Mouse (Mus musculus) cerebellum, adult 18-20 months (tissue): ENCODE measurements at regions not wholly inside any gene's neighbourhood (a gene's known extent, or its start where the extent isn't known, plus 50 kb on each side); places are given as distances from the start of the nearest gene placed in this dataset.
A peak's percentile ranks its signal among the peaks of the same experiment; 100 is the strongest.

Experiments used
- DNase-seq, 2 experiments: peaks; one replicate each; pipeline ENCODE4 v3.0.0; 2021

DNA sequence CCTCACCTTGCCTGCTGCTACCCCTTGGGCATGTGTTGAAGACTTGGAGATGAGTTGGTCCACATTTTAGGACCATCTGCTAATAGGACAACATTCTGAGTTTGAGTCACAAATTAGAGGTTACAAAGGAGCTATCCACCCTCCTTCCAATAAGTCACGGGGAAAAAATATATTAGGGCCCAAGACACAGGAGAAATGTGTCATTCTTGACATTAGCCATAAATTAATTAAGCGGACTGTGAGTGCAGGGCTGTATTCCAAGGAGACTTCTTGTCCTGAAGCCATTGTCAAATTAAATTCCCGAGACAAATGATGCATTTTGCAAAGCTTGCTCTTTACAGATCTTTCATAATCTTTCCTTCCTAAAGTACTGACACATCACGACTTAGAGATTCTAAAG, 79.2 kb downstream of the 1700020N01Rik start:
- DNase-seq = no peak

DNA sequence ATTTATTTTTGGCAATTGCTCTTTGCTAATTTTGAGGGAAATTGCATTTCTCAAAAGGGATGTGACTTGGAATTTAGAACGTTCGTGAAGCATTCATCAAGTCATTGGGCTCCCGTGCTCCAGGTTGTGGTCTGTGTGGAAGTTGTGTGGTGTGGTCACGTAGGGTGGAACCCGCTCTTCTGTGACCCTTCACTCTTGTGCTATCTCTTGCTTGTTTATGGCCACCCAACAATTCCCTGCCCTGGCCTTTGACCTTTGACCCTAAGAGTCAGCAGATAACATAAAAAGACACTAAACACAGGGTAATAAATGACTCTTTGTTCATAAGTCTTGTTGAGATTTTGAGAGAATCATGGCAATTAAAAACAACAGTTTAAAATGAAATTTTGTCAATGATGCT, 79.7 kb downstream of the 1700020N01Rik start:
- DNase-seq = no peak

DNA sequence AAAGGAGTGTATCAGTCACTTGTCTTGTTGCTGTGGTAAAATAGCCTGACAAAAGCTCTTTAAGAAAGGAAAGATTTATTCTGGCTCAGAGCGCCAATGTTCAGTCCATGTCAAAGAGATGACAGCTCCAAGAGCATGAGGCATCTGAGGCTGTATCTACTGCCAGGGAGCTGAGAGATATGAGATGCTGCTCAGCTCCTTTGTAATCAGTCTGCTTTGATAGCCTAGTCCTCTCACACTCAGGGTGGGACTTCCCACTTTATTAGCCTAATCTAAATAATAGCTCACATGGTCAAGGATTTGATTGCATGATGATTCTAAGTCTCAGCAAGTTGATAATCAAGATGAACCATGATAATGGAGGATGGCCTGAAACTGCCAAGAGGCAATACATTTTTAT, 80.9 kb downstream of the 1700020N01Rik start:
- DNase-seq = no peak

DNA sequence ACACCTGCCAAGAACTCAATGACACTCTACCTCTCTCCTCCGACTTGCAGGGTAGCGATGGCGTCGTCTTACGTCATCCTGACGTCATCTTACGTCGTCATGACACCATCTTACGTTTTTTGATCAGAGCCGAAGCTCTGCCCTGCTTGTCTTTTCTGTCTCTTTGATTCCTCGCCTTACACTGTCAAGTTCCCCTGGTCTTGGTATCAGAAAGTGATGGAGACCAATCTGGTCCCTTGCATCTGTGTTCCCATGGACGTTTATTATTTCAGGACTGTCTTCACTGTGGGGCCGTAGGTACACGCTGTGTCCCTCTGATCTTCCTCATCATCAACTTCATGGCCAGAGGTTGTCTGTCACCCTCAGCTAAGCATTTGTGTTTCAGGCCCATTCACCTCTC, 82.8 kb downstream of the 1700020N01Rik start:
- no peak for DNase-seq

DNA sequence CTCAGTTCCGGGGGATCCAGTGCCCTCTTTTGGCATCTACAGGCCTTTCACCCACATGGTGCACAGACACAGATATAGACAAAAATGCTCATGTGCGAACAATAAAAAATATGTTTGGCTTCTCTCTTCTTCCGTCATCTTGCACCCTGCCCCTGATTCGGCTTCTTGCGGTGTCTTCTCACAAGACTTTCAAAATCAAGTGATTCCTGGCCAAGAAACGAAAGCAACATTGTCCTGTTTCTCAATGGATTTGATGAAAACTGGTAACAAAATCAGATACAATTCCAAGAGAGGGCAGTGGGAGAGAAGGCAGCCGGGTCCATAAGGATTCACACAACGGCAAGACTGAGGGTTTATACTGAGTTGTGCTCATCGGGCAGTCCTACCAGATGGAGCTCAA, 85.0 kb downstream of the 1700020N01Rik start:
- DNase-seq = no peak

DNA sequence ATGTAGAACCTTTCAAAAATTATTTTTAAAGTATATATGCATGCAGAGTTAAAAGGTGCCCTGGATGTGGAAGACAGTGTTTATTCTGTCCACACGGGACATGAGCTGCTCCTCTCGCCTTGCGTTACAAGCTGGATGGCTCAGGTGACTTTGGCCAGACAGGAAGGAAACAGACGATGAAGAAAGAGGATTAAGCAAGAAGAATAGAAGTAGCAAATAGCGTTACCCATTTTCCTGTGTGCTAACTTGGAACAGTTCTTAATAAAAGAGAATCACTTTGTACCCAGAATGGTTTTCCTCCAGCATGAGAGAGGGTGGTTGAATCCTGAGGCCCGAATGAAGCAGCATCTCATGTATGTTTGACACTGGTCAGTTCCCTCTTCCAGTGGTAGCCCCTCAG, 85.4 kb downstream of the 1700020N01Rik start:
- no peak for DNase-seq

DNA sequence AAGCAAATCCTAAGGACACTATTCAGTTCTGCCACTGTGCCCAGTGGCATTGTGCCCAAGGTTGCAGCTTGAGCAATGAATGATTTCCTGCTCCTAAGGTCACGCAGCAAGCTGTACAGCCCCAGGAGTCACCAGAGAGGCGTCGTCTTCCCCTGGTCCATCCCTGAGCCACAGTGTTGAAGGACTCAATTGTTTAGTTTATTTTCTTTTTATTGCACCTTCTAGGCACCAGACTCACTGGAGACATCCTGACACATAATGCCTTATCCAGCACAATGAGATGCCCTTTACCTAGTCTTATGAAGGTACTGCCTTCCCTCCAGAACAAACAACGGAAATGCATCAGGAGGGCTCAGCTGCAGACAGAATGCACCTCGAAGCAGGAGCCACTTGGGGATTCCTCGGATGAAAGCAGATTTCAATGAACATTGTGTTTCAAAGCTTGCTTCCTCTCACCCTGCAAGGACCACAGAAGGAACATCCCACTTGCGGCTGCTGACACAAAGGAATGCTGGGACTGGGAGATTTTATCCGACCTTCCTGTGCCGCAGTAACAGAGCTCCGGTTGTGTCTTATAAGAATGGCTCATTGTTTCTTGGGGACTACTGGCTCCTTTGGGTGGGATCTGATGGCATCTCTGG, 86.0 kb downstream of the 1700020N01Rik start:
- DNase-seq = no peak

- no peak for DNase-seq
These were observed 87.8 kb downstream of the 1700020N01Rik start for GRCm38 (mm10) chr10:21680789-21681188.

DNA sequence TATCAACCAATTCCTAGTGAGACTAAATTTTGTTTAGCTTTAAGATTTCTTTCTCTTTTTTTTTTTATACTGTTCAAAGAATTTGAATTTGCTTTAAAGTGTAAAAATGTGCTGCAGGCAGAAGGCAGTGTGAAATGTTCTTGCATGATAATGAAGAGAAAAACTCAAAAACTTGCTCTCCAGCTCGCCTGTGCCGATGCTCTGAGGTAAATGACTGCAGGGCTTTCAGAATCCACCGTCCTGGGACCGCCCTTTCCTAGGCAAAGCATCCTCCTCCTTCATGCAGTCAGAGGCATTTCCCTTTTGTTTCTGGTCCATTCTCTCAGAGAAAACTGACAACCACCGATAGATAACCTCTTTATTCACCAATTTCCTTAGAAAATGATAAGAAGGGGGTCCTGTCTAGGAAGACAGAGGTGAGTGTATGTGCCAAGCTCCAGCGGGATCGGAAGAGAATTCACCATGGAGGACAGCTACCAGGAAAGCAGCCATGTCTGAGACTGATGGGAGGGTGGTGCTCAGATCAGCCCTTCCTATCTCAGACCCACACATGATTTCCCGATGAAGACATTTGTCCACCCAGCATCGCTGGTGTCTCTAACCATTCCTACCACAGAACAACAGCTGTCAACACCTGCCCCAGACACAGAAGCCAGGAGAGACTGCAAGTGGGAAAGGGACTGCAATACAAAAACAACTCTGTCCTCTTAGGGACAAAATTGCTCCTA, 91.5 kb downstream of the 1700020N01Rik start:
- no peak for DNase-seq

DNA sequence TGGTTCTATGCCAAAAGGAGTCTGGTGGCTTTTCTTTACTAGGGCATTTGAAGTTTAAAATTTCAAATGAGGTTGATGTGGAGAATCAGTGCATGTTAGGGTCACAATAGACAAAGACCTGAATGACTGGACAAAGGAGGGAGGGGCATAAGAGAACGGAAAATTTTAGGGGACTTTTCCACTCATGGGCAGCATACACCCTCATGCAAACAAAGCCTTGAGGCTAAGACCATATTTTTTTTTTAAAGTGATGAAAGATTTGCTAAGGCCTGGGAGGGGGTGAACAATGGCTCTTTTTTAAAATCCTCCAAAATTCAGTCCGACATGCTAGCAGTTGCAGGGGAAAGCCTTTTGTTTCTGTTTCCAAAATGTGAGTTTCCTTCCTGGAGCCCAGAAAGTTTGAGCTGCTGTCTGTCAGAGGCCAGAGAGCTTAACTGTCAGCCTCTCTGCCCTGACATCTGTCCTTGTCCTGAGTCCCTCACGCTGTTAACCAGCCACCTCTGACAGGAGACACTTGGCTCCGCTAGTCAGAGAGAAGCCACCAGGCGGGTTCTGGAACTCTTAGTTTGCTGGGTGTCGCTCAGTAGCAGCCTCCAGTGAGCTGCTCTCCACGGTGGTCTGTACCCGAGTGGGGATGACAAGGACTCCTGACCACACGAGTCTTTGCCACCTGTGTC, 92.3 kb downstream of the 1700020N01Rik start:
- peak; percentile 38 to 47 for DNase-seq

DNA sequence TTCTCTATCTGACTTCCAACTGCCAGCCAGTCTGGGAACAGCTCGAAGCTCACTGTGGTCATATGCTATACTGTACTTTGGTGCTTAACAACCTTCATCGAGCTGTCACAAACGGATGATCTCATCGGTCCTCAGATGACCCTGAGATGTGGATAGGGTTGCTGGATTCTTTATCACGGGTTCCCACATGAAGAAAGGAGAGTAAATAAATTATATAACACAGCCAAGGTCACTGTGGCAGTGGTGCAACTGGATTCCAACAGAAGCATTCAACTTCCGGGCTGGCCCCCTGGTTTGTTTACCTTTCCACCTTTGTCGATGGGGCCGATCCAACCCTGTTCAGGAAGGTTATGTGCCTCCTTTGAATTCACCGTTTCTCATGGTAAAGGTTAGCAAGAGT, 93.1 kb downstream of the 1700020N01Rik start:
- no peak for DNase-seq

- DNase-seq = no peak
These were observed 94.5 kb downstream of the 1700020N01Rik start for GRCm38 (mm10) chr10:21687484-21687883.

GRCm38 (mm10) chr10:21688513-21688912, 95.6 kb downstream of the 1700020N01Rik start:
- DNase-seq = no peak

- DNase-seq = peak; percentile 8 to 12
These were observed 96.9 kb downstream of the 1700020N01Rik start for GRCm38 (mm10) chr10:21689847-21690269.

- no peak for DNase-seq
These were observed 102.2 kb downstream of the 1700020N01Rik start for GRCm38 (mm10) chr10:21695185-21695584.

- no peak for DNase-seq
These were observed 103.7 kb downstream of the 1700020N01Rik start for GRCm38 (mm10) chr10:21696671-21697070.

- no peak for DNase-seq
These were observed 108.6 kb downstream of the 1700020N01Rik start for GRCm38 (mm10) chr10:21701580-21701979.

DNA sequence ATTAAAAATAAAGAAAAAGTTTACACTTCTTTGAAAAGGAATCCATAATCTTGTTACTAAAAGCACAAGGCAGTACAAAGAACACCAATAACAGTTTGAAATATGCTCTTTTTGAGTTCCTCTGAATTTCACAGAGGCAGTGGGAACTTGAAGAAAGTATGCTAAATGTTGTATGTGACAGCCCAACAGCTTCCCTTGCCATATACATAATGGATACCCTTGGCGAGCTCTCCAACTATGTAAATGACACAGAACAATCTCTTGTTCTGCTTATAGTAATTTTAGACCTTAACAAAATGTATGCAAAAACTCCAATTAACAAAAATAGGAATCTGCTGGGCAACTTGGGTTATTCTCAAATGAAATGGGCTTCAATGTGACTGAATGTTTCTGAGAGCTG, 109.2 kb downstream of the 1700020N01Rik start:
- DNase-seq = no peak

DNA sequence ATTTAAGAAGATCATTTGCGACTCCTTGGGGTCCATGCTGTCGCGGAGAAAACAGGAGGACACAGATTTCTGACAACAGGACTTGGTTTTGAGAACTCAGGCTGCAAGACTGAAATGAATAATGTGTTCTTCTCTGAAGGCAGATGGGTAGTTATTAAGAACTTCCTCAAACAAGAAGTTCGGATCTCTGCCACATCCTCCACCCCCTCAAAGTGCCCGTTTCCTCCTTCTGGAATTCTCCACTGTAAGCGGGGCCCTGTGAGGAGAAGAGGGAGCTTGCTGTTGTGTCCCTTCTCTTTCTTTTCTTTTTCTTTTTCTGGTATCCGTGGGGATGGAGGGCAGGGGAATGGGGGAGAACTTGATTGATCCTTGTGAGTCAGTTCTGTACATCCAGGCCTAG, 118.9 kb downstream of the 1700020N01Rik start:
- no peak for DNase-seq

- no peak for DNase-seq
These were observed 119.9 kb downstream of the 1700020N01Rik start for GRCm38 (mm10) chr10:21712828-21713227.

DNA sequence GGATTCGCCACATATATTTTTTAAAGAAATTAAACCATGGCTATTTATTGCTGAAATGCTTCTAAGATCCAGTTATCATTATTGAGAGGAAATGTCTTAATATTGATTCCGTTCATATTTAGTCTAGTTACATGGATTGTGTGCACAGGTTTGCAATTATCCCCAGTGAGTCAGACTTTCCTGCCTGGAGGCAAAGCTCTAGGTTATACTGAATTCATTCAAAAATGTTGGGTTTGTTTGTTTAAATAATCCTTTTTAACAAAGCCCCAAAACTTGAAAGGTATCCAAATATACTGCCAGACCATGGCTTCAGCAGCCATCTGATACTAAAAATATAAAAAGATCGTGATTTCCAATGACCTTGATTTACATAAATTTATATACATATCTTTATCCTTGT, 122.5 kb downstream of the 1700020N01Rik start:
- no peak for DNase-seq

GRCm38 (mm10) chr10:21718189-21718588, 125.2 kb downstream of the 1700020N01Rik start:
- no peak for DNase-seq

GRCm38 (mm10) chr10:21724351-21724750, 131.4 kb downstream of the 1700020N01Rik start:
- no peak for DNase-seq

DNA sequence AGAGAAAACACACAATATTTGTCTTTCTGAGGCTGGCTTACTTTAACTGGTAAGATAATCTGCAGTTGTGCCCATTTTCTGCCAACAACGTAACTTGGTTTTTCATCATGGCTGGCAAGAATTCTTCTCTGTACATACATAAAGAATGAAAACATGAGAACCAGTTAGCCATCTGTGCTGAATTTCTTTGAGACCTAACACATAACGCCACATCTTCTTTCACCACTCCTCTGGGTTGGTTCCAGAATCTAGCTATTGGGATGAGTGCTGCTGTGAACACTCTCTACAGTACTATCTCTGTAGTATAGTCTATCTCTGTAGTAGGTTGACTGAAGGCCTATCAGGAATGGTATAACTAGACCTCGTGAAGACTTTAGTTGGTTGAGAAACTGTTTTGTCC, 132.1 kb downstream of the 1700020N01Rik start:
- no peak for DNase-seq
